Mouse (Mus musculus): ENCODE results near the gene Angptl1. TPM values are rescaled to one million over a fixed set of nuclear protein-coding genes. Genes with fewer than 3 reads are reported as not detected.

The Angptl1 gene
- total RNA-seq, 2 experiments from 2014 or later = 80.8 to 88.8 TPM

DNA sequence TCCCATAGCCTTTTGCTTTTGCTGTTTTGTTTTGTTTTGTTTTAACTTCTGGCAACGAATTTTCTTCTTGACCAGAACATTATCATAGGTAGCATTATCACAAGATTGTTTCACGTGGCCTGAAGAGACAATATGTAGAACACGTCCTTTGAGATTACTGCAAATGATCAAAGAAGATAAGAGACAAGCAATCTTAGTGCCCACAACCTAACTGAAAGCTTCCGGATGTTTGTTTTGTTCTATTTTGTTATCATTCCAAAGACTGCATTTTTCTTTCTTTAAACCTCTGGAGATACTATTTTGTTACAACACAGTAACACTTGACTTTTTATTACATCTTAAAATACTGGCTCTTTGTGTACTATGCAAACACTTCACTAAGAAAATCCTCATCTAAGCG is 31.7 kb downstream of the Angptl1 start:
- no peak for DNase-seq (ENCODE audit: low spot score in 2 of 2)

DNA sequence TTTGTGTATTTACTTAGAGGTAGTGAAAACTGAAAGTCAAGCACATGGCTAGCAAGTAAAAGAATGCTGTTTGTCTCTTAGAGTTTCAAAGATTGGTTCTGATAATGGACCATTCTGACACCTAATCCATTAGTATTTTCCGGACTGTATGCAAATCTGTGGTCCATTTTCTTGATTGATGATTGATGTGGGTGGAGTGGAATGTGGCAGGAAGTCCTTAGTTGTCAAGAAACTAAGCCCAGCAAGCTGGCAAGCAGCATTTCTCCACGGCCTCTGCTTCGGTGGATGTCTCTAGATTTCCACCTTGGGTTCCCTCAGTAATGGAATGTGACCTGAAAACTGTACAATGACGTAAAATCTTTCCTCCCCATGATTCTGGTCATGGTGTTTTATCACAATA is 32.3 kb downstream of the Angptl1 start:
- DNase-seq (ENCODE audit: low spot score in 2 of 2) = no peak

DNA sequence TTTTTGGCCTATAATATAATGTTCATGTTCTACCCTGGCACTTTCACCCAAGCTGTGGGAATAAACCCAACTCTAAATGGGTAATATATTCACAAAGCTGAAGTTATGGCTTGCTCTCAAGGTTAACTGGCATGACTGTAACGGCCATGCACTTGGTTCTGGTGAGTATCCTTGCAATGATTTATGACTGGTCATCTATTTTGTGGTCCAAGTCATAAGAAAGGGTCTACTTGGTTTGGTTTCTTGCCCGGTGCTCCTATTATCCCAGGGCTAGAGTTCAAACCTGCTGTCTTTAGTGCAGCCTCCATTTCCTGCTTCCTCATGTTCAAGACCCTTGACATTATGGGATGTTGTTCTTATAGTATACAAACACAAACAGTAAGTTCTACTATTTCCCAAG is 46.4 kb downstream of the Angptl1 start:
- no peak for DNase-seq (ENCODE audit: low spot score in 2 of 2)

DNA sequence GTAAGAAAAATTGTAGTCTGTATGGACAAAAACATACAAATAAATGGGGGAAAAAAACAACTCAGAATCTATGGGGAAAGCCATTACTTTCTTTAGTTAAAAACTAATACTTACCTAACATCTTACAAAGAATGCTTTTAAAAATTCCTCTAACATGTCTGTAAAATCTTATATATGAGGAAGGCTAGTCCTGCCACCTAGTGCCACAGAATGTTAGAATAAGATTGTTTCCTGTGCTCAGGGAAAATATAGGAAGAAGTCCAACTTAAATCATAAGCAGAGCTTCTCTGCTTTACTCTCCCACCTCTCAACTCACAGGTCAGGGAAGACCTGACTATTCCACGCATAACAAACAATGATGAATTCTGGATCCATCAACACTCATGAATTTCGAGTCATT is 47.5 kb downstream of the Angptl1 start:
- DNase-seq (ENCODE audit: low spot score in 2 of 2) = no peak

DNA sequence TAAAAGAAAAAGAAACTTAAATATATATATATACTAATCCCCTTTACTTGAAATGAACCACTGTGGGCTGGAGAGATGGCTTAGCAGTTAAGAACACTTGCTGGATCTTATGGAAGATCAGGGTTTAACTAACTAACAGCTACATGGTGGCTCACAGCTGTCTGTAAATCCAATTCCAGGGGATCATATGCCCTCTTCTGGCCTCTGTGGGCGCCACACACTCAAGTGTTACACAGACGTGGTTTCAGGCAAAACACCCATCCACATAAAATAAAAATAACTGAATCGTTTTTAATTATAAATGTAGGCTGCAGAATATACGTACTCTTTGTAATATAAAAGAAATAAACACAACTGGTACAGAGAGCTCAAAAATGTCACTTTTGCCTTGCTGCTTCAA is 50.5 kb downstream of the Angptl1 start:
- no peak for DNase-seq (ENCODE audit: low spot score in 2 of 2)

DNA sequence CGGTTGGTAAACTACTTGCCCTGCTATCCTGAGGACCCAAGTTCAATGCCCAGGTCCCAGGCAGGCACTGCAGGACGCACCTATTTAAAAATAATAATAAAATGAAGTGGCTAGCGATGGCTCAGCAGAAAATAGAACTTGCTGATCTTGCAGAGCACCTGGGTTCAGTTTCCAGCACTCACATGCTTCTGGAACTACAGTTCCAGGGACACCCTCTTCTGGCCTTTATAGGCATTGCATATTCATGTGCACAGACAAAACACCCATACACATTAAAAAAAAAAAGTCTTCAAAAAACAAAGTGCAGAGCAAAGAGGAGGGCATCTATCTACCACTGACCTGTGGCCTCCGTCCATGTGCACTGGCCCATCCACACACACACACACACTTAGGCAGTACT is 53.2 kb downstream of the Angptl1 start:
- no peak for DNase-seq (ENCODE audit: low spot score in 2 of 2)

DNA sequence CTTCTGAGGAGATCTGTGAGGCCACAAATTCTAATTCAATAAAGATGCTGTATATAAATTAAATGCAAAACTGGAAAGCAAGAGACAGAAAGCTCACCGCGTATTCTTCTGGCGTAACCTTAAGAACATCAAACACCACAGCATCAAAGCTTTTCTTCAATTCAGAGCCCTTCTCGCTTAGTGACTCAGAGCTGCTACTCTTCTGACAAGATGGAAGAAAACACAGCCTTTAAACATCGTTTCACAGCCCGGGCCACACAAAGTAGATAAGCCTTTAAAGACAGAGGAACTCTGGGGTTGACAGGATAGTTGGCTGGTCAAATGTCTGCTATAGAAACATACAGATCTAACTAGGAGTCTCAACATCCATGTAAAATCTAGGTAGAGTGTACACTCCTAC is 63.3 kb downstream of the Angptl1 start:
- no peak for DNase-seq (ENCODE audit: low spot score in 2 of 2)

DNA sequence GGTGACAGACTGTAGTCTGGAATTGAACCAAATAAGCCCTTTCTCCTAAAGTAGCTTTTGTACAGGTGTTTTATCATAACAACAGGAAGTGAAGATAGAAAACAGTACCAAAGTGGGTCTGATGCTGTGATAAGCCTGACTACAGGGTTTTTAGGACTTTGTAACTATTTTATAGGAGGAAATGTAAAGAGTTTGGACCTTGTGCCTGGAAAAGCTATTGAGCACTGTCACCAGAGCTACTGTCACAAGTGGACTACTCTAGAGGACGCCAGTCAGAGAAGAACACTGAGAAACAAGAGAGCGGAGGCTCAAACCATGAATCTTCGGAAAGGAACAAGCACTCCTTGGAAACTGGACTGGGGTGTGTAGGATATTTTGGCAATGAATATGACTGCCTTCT is 65.5 kb downstream of the Angptl1 start:
- DNase-seq (ENCODE audit: low spot score in 2 of 2) = no peak

DNA sequence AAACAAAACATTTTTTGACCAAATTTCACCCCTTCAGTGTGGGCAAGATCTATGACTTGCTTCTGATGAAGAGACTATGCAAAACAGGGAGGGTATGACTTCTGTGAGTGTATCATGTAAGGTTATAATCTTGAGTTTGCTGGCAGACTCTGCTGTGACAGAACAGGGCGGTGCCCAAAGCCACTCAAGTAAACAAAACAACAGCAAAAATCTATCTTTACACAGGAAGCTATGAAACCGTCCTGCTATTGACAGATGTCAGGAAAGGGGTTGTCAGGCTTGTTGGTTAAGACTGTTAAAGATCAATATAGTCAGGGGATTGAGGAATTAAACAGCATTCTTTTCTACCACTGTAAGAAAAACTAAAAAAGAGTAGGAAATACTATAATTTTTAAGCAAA is 67.3 kb downstream of the Angptl1 start:
- DNase-seq (ENCODE audit: low spot score in 2 of 2) = no peak

DNA sequence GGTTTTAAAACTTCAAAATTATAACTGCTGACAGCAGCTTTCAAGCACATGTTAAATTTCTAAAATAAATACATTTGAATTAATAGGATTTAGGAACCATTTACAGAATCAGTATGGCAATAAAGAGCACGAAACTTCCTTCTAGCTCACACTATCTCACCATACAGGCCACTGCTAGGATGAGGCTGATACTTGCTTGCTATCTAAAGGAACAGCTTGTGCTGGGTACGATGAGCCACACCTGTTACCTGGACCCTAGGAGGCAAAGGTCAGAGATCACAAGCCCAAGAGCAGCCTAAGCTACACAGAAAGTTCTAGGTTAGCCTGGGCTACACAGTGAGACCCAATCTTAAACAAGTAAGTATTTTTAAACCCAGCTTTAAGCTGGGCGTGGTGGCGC is 70.9 kb downstream of the Angptl1 start:
- no peak for DNase-seq (ENCODE audit: low spot score in 2 of 2)

DNA sequence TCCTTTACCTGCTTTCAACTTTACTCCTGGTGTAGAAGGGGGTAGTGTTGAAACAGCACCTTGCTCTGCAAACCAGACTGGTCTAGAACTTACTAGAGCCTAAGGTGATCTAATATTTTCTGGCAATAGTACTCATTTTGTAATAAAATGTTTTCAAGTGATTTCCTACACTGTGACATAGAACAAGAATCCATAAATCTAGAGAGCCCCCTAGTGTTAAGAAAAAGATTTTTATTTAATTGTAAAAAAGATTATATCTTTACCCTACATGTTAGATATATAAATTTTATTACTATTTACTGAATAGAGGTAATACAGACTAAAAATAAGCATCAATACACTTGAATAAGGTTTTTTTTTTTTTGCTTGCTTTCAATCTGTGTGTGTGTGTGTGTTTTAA is 71.5 kb downstream of the Angptl1 start:
- DNase-seq (ENCODE audit: low spot score in 2 of 2) = no peak

Other genes with a start within 250 kb of the Angptl1 start
- gene Tor3a, start 164.2 kb upstream of the Angptl1 start, total RNA-seq (2021) = 1 to 10 TPM; 6.8 to 8.0 TPM
- 10 to 100 TPM; 33.5 to 33.9 TPM for gene Fam20b, start 119.5 kb upstream of the Angptl1 start, total RNA-seq (2021)
- 10 to 100 TPM; 36.3 to 37.7 TPM for gene Ralgps2, start 101.1 kb downstream of the Angptl1 start, total RNA-seq (2021)